Mouse (Mus musculus): ENCODE results near the gene Ttll9.

DNA sequence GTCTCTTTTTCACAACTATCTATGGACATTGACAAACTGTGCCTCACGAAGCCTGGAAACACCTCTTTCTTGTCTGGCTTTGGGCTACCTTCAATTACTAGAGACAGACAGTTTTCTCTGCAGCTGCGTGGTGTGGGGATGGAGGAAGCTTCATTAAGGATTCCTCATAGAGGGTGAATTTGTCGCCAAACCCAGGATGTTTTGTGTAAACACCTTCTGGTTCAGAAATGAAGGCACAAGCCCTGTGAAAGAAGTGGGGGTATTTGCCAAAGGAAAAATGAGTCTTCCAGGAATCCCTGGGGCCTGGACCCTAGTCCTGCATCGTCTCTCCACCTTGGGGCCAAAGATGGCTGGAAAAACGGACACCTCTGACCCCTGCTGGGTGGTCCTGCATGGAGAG lies 54.5 kb downstream of the Ttll9 start:
- no peak for TF ChIP-seq CTCF (IDR thresholded peaks at IDR 0.05; ENCODE audit: extremely low read depth, insufficient read length, insufficient replicate concordance, low read depth, low read length)
- TF ChIP-seq POLR2A (IDR thresholded peaks at IDR 0.05; ENCODE audit: low read depth, low read length): no peak
